Mouse (Mus musculus): Measurements from ENCODE around the gene Gpr146.
"Not testable (repeated sequence)": the region's sequence is repeated elsewhere in the genome, so short reads cannot be mapped to it uniquely, and the experiment has no call there.

The Gpr146 gene

GRCm38 (mm10) chr5:139377468-139378270 is at the start of gene Gpr146:
TSS of gene Gpr146 (plus strand) at chr5:139377697.
- DNase-seq (ENCODE audit: low spot score) = peak; percentile 62

GRCm38 (mm10) chr5:139330766-139331165 is 46.7 kb upstream of the Gpr146 start:
- no peak for DNase-seq (ENCODE audit: low spot score)

GRCm38 (mm10) chr5:139331742-139332141 is 45.8 kb upstream of the Gpr146 start:
- peak; percentile 81 for DNase-seq (ENCODE audit: low spot score)

GRCm38 (mm10) chr5:139332590-139333272 is 44.8 kb upstream of the Gpr146 start:
- no peak for DNase-seq (ENCODE audit: low spot score)

- no peak for DNase-seq (ENCODE audit: low spot score)
These were observed 44.0 kb upstream of the Gpr146 start for GRCm38 (mm10) chr5:139333301-139334013.

- DNase-seq (ENCODE audit: low spot score) = not testable (repeated sequence)
These were observed 43.1 kb upstream of the Gpr146 start for GRCm38 (mm10) chr5:139334394-139334793.

GRCm38 (mm10) chr5:139335634-139336033 is 41.9 kb upstream of the Gpr146 start:
- DNase-seq (ENCODE audit: low spot score) = no peak

- no peak for DNase-seq (ENCODE audit: low spot score)
These were observed 39.6 kb upstream of the Gpr146 start for GRCm38 (mm10) chr5:139337826-139338370.

GRCm38 (mm10) chr5:139338403-139338802 is 39.1 kb upstream of the Gpr146 start:
- DNase-seq (ENCODE audit: low spot score) = no peak

GRCm38 (mm10) chr5:139338891-139339290 is 38.6 kb upstream of the Gpr146 start:
- DNase-seq (ENCODE audit: low spot score) = no peak

- peak; percentile 73 for DNase-seq (ENCODE audit: low spot score)
These were observed 33.3 kb upstream of the Gpr146 start for GRCm38 (mm10) chr5:139344021-139344686.

GRCm38 (mm10) chr5:139344687-139345363 is 32.7 kb upstream of the Gpr146 start:
- peak; percentile 97 for DNase-seq (ENCODE audit: low spot score)

GRCm38 (mm10) chr5:139345364-139345714 is 32.2 kb upstream of the Gpr146 start:
- no peak for DNase-seq (ENCODE audit: low spot score)

GRCm38 (mm10) chr5:139347225-139347624 is 30.3 kb upstream of the Gpr146 start:
- DNase-seq (ENCODE audit: low spot score) = no peak

- DNase-seq (ENCODE audit: low spot score) = no peak
These were observed 27.8 kb upstream of the Gpr146 start for GRCm38 (mm10) chr5:139349713-139350112.

- DNase-seq (ENCODE audit: low spot score) = no peak
These were observed 26.4 kb upstream of the Gpr146 start, which contains the start of gene Cox19 for GRCm38 (mm10) chr5:139351134-139351533. TSS of gene Cox19 (minus strand) at chr5:139351418.

- no peak for DNase-seq (ENCODE audit: low spot score)
These were observed 25.9 kb upstream of the Gpr146 start for GRCm38 (mm10) chr5:139351628-139352027.

- DNase-seq (ENCODE audit: low spot score) = no peak
These were observed 25.2 kb upstream of the Gpr146 start, which contains the start of gene Cyp2w1 for GRCm38 (mm10) chr5:139352317-139352716. TSS of gene Cyp2w1 (plus strand) at chr5:139352617.

GRCm38 (mm10) chr5:139353496-139353895 is 24.0 kb upstream of the Gpr146 start:
- DNase-seq (ENCODE audit: low spot score) = no peak

- DNase-seq (ENCODE audit: low spot score) = no peak
These were observed 23.6 kb upstream of the Gpr146 start for GRCm38 (mm10) chr5:139353946-139354345.

GRCm38 (mm10) chr5:139355235-139355772 is 22.2 kb upstream of the Gpr146 start:
- DNase-seq (ENCODE audit: low spot score) = peak; percentile 80

All from ovary, postnatal 36 days (tissue).